Mouse (Mus musculus) induced T-regulatory cell, adult 2 months (primary cell): ENCODE data around the gene Gm20806.
"Not testable (repeated sequence)": the region's sequence is repeated elsewhere in the genome, so short reads cannot be mapped to it uniquely, and the experiment has no call there.

ENCODE experiments used
- DNase-seq: peaks from one replicate; pipeline ENCODE4 v3.0.0-alpha.2; 2012; ENCODE audit warnings: low read depth

Gene Gm20806

GRCm38 (mm10) chrY:78837956-78838355, at the start of gene Gm20806:
TSS of gene Gm20806 (minus strand) at chrY:78838056.
- not testable (repeated sequence) for DNase-seq
